9 mouse cellular contexts compared by ENCODE assay signal in the genomic region with DNA sequence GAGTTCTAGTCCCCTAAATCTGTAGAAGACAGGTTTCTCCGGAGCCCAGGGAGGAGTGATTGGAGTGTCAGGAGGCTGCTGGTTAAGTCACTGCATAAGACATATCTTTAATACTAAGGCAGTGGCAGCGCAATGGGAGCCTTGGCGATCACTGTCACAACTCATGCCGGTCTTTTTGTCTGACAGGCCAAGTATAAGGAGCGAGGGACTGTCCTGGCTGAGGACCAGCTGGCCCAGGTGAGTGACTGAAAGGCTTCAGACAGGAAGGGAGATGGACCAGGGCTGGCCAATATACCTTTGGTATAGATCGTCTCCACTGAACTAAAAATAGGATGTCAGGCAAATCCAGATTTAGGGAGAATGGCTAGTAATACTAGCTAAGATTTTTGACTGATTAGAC. TPM values are rescaled to one million over a fixed set of nuclear protein-coding genes. Genes with fewer than 3 reads are reported as not detected.
DNase-seq lines count a peak whose midpoint lies in the region; ATAC-seq and TF ChIP-seq lines count a peak whose summit lies in the region.
"Had no signal": no experiment of that assay in that cellular context is flagged by ENCODE, and none has a peak within 500 bp of the region (broad histone marks: within the 10 kb centered on the region; RNA-seq: fewer than 3 reads in every experiment).

No protein-coding gene starts in this region.

- peak overlapping the region; percentile 87 for H3K4me2 ChIP-seq in heart, embryonic 11.5 days
- peak overlapping the region; percentile 90 for H3K4me2 ChIP-seq in embryonic facial prominence, embryonic 15.5 days (replicated peaks)
- H3K4me2 ChIP-seq in limb, embryonic 11.5 days (ENCODE audit: low read depth, severe bottlenecking) = peak overlapping the region; percentile 95

- TF ChIP-seq CTCF in E14TG2a.4 (conservative IDR thresholded peaks at IDR 0.05; ENCODE audit: low read length) = no peak
- TF ChIP-seq CTCF in olfactory bulb, adult 2 months (IDR thresholded peaks at IDR 0.05; ENCODE audit: insufficient read depth, low read depth, low read length) = no peak

- H3K27ac ChIP-seq in heart, embryonic 11.5 days (ENCODE audit: low read depth, low read length) = no peak overlapping the region
- H3K27ac ChIP-seq in embryonic facial prominence, embryonic 15.5 days (replicated peaks) = 0 out of 2 replicates have a peak overlapping the region, but pooled peaks have one; percentile 23
- H3K27ac ChIP-seq in limb, embryonic 11.5 days (replicated peaks; ENCODE audit: low read depth, low read length) = no peak overlapping the region
- no peak overlapping the region for H3K27ac ChIP-seq in olfactory bulb, adult 2 months (ENCODE audit: insufficient read depth, low read depth, low read length)

- no peak for ATAC-seq in heart, embryonic 11.5 days (replicated peaks; ENCODE audit: insufficient number of reproducible peaks, low FRiP score, low TSS enrichment)
- no peak for ATAC-seq in embryonic facial prominence, embryonic 15.5 days (ENCODE audit: insufficient number of reproducible peaks, low FRiP score, low TSS enrichment, low read depth)
- ATAC-seq in limb, embryonic 11.5 days (ENCODE audit: insufficient number of reproducible peaks, low FRiP score, low TSS enrichment, low read depth) = no peak

- no peak for DNase-seq in heart, postnatal 36 days
- no peak for DNase-seq in limb, embryonic 11.5 days (ENCODE audit: low spot score)
- no peak for DNase-seq in embryo, embryonic 11 days
- DNase-seq in left cerebral cortex, postnatal 36 days (ENCODE audit: low spot score in 2 of 2) = no peak

- H3K9ac ChIP-seq in heart, embryonic 11.5 days (ENCODE audit: low read depth, low read length) = peak overlapping the region; percentile 74
- H3K9ac ChIP-seq in embryonic facial prominence, embryonic 15.5 days = peak overlapping the region; percentile 61
- H3K9ac ChIP-seq in limb, embryonic 11.5 days (ENCODE audit: low read length) = peak overlapping the region; percentile 74

- peaks cover 9% of the 10 kb centered on the region; the same call in 1 of the 2 replicates for H3K36me3 ChIP-seq in heart, embryonic 11.5 days (ENCODE audit: control insufficient read depth, insufficient read depth, low read length)
- peaks cover 28% of the 10 kb centered on the region for H3K36me3 ChIP-seq in E14TG2a.4 (ENCODE audit: insufficient read depth, low read length)
- peaks cover 17% of the 10 kb centered on the region; the same call in 1 of the 2 replicates for H3K36me3 ChIP-seq in embryonic facial prominence, embryonic 15.5 days
- H3K36me3 ChIP-seq in limb, embryonic 11.5 days (ENCODE audit: control insufficient read depth, insufficient read depth, low read length) = peaks cover 2% of the 10 kb centered on the region; the same call in 1 of the 2 replicates

- no peak for TF ChIP-seq POLR2A in olfactory bulb, adult 2 months (IDR thresholded peaks at IDR 0.05; ENCODE audit: insufficient read depth, low read depth, low read length)

- intact Hi-C loops in heart, postnatal 36 days (cut with DNase I) = loop anchor here (2.0 kb wide), 2 partner anchors 26 to 30 kb away; partner anchors contain the start of gene Ube2z
- intact Hi-C loops in left cerebral cortex, postnatal 36 days (cut with DNase I) = no loop called here

- no peaks in the 10 kb centered on the region for H3K9me3 ChIP-seq in heart, embryonic 11.5 days (replicated peaks; ENCODE audit: control insufficient read depth, low read length)
- no peaks in the 10 kb centered on the region for H3K9me3 ChIP-seq in E14TG2a.4 (ENCODE audit: low read length)
- no peaks in the 10 kb centered on the region for H3K9me3 ChIP-seq in embryonic facial prominence, embryonic 15.5 days (replicated peaks)
- H3K9me3 ChIP-seq in limb, embryonic 11.5 days (ENCODE audit: control insufficient read depth, low read length) = no peaks in the 10 kb centered on the region

- 7% methylated on average over 6 of the region's 6 CpGs for WGBS in heart, embryonic 11.5 days (ENCODE audit: insufficient replicate concordance)
- 8% methylated on average over 6 of the region's 6 CpGs for WGBS in embryonic facial prominence, embryonic 15.5 days
- 9% methylated on average over 6 of the region's 6 CpGs for WGBS in limb, embryonic 11.5 days
- 5% methylated on average over 6 of the region's 6 CpGs for WGBS in olfactory bulb, adult 2 months

- peak overlapping the region; percentile 69 for H3K4me3 ChIP-seq in heart, embryonic 11.5 days (ENCODE audit: low read depth, low read length)
- peak overlapping the region; percentile 95 for H3K4me3 ChIP-seq in E14TG2a.4 (replicated peaks; ENCODE audit: low read length)
- peak overlapping the region; percentile 64 for H3K4me3 ChIP-seq in embryonic facial prominence, embryonic 15.5 days (replicated peaks)
- peak overlapping the region; percentile 97 for H3K4me3 ChIP-seq in limb, embryonic 11.5 days (ENCODE audit: low read depth, low read length)
- peak overlapping the region; percentile 76 for H3K4me3 ChIP-seq in olfactory bulb, adult 2 months (ENCODE audit: insufficient read depth, low read depth, low read length)

- H3K4me1 ChIP-seq in heart, embryonic 11.5 days (ENCODE audit: control insufficient read depth, insufficient read depth, low read length) = peaks cover 9% of the 10 kb centered on the region; the same call in 1 of the 2 replicates
- H3K4me1 ChIP-seq in E14TG2a.4 (replicated peaks; ENCODE audit: low read depth, low read length) = peaks cover 24% of the 10 kb centered on the region
- H3K4me1 ChIP-seq in embryonic facial prominence, embryonic 15.5 days = peaks cover 19% of the 10 kb centered on the region
- H3K4me1 ChIP-seq in limb, embryonic 11.5 days (ENCODE audit: control insufficient read depth, insufficient read depth, low read length) = no peaks in the 10 kb centered on the region
- H3K4me1 ChIP-seq in olfactory bulb, adult 2 months (ENCODE audit: control insufficient read depth, insufficient read depth, low read length) = peaks cover 9% of the 10 kb centered on the region

- no peaks in the 10 kb centered on the region for H3K27me3 ChIP-seq in heart, embryonic 11.5 days (ENCODE audit: control insufficient read depth, insufficient read depth, low read length)
- no peaks in the 10 kb centered on the region for H3K27me3 ChIP-seq in E14TG2a.4 (ENCODE audit: insufficient read depth, low read length)
- H3K27me3 ChIP-seq in embryonic facial prominence, embryonic 15.5 days = 0 out of 2 replicates have a peak, but pooled peaks cover 3% of the 10 kb centered on the region
- no peaks in the 10 kb centered on the region for H3K27me3 ChIP-seq in limb, embryonic 11.5 days (ENCODE audit: control insufficient read depth, insufficient read depth, low read length)

RNA-seq across cellular contexts. Expression of gene Snf8, which starts 0.4 kb away (rescaled TPM):
- 27.1 and 31.3 TPM in 2 replicates for polyA plus RNA-seq in heart, embryonic 11.5 days (2014; fragmentation: Nextera tagmentation; extraction: Ambion mirVana)
- 10 to 100 TPM; 44.1 to 46.2 TPM for total RNA-seq in heart, postnatal 36 days (2021)
- 100 and 103 TPM in 2 replicates for polyA plus RNA-seq in embryonic facial prominence, embryonic 15.5 days (2015; fragmentation: Nextera tagmentation; extraction: Ambion mirVana)
- polyA plus RNA-seq in limb, embryonic 11.5 days (2014; fragmentation: Nextera tagmentation; extraction: Ambion mirVana) = 38.3 and 39.1 TPM in 2 replicates
- not detected in 2 replicates for polyA plus RNA-seq in olfactory bulb, adult 2 months (2012; ENCODE audit: insufficient read depth, insufficient read length, low replicate concordance, missing spikeins)
- 100 to 1,000 TPM in 1 of 2 experiments, 10 to 100 TPM in 1; 99.2 to 113 TPM for total RNA-seq in left cerebral cortex, postnatal 36 days (2021)

RNA-seq across cellular contexts. Expression of gene Gip, which starts 10.8 kb away (rescaled TPM):
- not detected in 2 replicates for polyA plus RNA-seq in heart, embryonic 11.5 days (2014; fragmentation: Nextera tagmentation; extraction: Ambion mirVana)
- not detected for total RNA-seq in heart, postnatal 36 days (2021)
- not detected in 2 replicates for polyA plus RNA-seq in embryonic facial prominence, embryonic 15.5 days (2015; fragmentation: Nextera tagmentation; extraction: Ambion mirVana)
- polyA plus RNA-seq in limb, embryonic 11.5 days (2014; fragmentation: Nextera tagmentation; extraction: Ambion mirVana) = not detected in 2 replicates
- polyA plus RNA-seq in olfactory bulb, adult 2 months (2012; ENCODE audit: insufficient read depth, insufficient read length, low replicate concordance, missing spikeins) = not detected in 2 replicates
- not detected for total RNA-seq in left cerebral cortex, postnatal 36 days (2021)

RNA-seq across cellular contexts. Expression of gene Igf2bp1, which starts 29.4 kb away (rescaled TPM):
- polyA plus RNA-seq in heart, embryonic 11.5 days (2014; fragmentation: Nextera tagmentation; extraction: Ambion mirVana) = 50.0 and 51.5 TPM in 2 replicates
- total RNA-seq in heart, postnatal 36 days (2021) = under 1 TPM; 0.08 to 0.17 TPM
- 33.0 and 38.6 TPM in 2 replicates for polyA plus RNA-seq in embryonic facial prominence, embryonic 15.5 days (2015; fragmentation: Nextera tagmentation; extraction: Ambion mirVana)
- polyA plus RNA-seq in limb, embryonic 11.5 days (2014; fragmentation: Nextera tagmentation; extraction: Ambion mirVana) = 106 and 116 TPM in 2 replicates
- polyA plus RNA-seq in olfactory bulb, adult 2 months (2012; ENCODE audit: insufficient read depth, insufficient read length, low replicate concordance, missing spikeins) = not detected in 2 replicates
- total RNA-seq in left cerebral cortex, postnatal 36 days (2021) = under 1 TPM in 1 of 2 experiments, not detected in 1; 0.27 TPM
- polyA plus RNA-seq: large intestine, adult 2 months had no signal

RNA-seq across cellular contexts. Expression of gene Ube2z, which starts 30.1 kb away (rescaled TPM):
- 23.0 and 33.1 TPM in 2 replicates for polyA plus RNA-seq in heart, embryonic 11.5 days (2014; fragmentation: Nextera tagmentation; extraction: Ambion mirVana)
- total RNA-seq in heart, postnatal 36 days (2021) = 10 to 100 TPM; 30.7 to 32.1 TPM
- polyA plus RNA-seq in embryonic facial prominence, embryonic 15.5 days (2015; fragmentation: Nextera tagmentation; extraction: Ambion mirVana) = 46.3 and 47.1 TPM in 2 replicates
- polyA plus RNA-seq in limb, embryonic 11.5 days (2014; fragmentation: Nextera tagmentation; extraction: Ambion mirVana) = 31.1 and 35.4 TPM in 2 replicates
- not detected in 2 replicates for polyA plus RNA-seq in olfactory bulb, adult 2 months (2012; ENCODE audit: insufficient read depth, insufficient read length, low replicate concordance, missing spikeins)
- total RNA-seq in left cerebral cortex, postnatal 36 days (2021) = 10 to 100 TPM; 55.4 to 56.7 TPM

RNA-seq across cellular contexts. Expression of gene Atp5g1, which starts 40.3 kb away (rescaled TPM):
- 1,582 and 1,616 TPM in 2 replicates for polyA plus RNA-seq in heart, embryonic 11.5 days (2014; fragmentation: Nextera tagmentation; extraction: Ambion mirVana)
- total RNA-seq in heart, postnatal 36 days (2021) = 1,000 to 10,000 TPM; 3,285 to 3,604 TPM
- 530 and 547 TPM in 2 replicates for polyA plus RNA-seq in embryonic facial prominence, embryonic 15.5 days (2015; fragmentation: Nextera tagmentation; extraction: Ambion mirVana)
- 530 and 535 TPM in 2 replicates for polyA plus RNA-seq in limb, embryonic 11.5 days (2014; fragmentation: Nextera tagmentation; extraction: Ambion mirVana)
- polyA plus RNA-seq in olfactory bulb, adult 2 months (2012; ENCODE audit: insufficient read depth, insufficient read length, low replicate concordance, missing spikeins) = not detected in 2 replicates
- total RNA-seq in left cerebral cortex, postnatal 36 days (2021) = 100 to 1,000 TPM; 349 to 383 TPM

Comparison
In these comparisons a context has a peak if more than half of its experiments do, and no peak if none do; other contexts are left out.
1. RNA of gene Snf8, which starts 0.4 kb away (polyA plus RNA-seq): 100 to 103 TPM in embryonic facial prominence, embryonic 15.5 days, 38.3 to 39.1 TPM in limb, embryonic 11.5 days and 27.1 to 31.3 TPM in heart, embryonic 11.5 days; not detected in olfactory bulb, adult 2 months; every median in the first group is over 10 times any median in the second.
2. Peak in every context shown above with its lines, with median percentiles within 50 percentile points of each other: H3K4me2 ChIP-seq, H3K4me3 ChIP-seq and H3K9ac ChIP-seq.